Mouse (Mus musculus): ENCODE data around the gene Uhrf2. TPM values are rescaled to one million over a fixed set of nuclear protein-coding genes. Genes with fewer than 3 reads are reported as not detected.

Gene Uhrf2
- polyA plus RNA-seq, 1 experiment from 2014 or later: 78.9 TPM

DNA sequence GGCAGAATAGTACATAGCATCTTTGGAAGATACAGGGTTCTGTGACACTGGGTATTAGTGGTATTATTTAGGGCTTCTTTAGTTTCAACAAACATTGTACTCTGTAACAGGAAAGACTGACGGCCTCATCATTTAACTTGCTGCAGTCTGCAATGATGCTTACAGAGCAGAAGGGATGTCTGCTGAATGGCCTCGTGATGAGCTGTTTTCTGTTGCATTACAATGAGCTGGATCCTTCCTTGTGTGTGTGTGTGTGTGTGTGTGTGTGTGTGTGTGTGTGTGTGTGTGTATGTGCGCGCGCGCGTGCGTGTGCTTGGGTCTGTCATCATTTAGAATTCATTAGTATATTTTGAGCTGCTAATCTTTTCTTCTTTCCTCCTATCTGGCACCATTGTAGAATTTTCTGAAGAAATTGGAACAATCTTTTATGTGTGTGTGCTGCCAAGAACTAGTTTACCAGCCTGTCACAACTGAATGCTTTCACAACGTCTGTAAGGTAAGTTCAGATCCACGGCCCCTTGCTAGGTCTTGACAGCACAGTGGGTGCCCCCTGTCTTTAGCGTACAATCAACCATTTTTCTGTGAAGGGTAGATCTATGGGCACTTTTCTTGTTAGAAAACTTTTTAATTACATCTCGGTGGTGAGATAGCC is 61.5 kb downstream of the Uhrf2 start:
- DNase-seq (ENCODE audit: extremely low spot score, low spot score): no peak
- H3K36me3 ChIP-seq (replicated peaks): peaks cover 100% of the 10 kb centered on the region
- H3K27me3 ChIP-seq (ENCODE audit: poor library complexity, severe bottlenecking): no peaks in the 10 kb centered on the region
- no peak overlapping the region for H3K4me3 ChIP-seq
- H3K9me3 ChIP-seq: no peaks in the 10 kb centered on the region
- no peak overlapping the region for H3K27ac ChIP-seq
- 94% methylated on average over 12 of the region's 12 CpGs for WGBS
- peaks cover 16% of the 10 kb centered on the region for H3K4me1 ChIP-seq

DNA sequence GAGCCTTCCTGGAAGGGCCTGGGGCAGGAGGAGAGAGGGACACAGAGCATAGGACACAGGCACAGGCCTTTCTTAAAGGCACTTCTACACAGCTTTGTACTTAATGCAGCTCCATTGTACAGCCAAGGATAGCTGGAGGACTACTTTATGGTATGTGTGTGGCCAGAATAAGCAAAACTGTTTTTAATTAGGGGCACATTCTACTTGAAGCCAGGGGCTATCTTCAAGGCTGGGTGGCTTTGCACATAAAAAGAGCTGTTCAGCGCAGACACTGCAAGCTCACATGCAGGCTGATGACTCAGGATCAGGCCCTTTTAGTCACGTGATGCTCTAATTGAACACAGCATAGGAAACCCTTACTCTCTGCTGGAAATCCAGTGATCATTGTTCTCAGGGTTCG is 65.9 kb downstream of the Uhrf2 start:
- Histone ChIP-seq H3K4me3 (no peak overlapping the region), H3K36me3 (replicated peaks) (peaks cover 100% of the 10 kb centered on the region), H3K4me1 (peaks cover 21% of the 10 kb centered on the region), H3K27me3 (ENCODE audit: poor library complexity, severe bottlenecking) (no peaks in the 10 kb centered on the region), H3K27ac (0 out of 2 replicates have a peak overlapping the region, but pooled peaks have one; percentile 32), H3K9me3 (peaks cover 10% of the 10 kb centered on the region; the same call in 1 of the 2 replicates)
- no peak for DNase-seq (ENCODE audit: extremely low spot score, low spot score)
- WGBS: 51% methylated on average over 3 of the region's 3 CpGs

DNA sequence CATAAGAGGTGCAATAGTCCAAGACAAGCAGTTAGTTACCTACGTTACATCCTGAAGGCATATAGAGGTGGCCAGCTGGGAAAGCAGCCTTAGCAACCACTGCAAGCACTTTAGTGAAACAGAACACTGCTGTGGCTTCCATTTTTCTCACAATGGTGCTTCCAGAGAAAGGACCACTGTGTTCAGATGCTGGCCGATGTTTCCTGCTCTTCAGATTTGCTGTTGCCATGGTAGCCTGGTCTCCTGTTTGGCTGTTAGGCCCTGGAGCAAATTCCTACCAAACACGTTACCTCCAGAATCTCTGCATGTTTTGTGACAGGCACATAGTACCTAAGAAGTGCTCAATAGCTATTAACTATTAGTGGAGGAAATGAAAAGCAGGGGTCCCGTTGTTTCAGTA is 66.7 kb downstream of the Uhrf2 start:
- WGBS: 63% methylated on average over 4 of the region's 4 CpGs

DNA sequence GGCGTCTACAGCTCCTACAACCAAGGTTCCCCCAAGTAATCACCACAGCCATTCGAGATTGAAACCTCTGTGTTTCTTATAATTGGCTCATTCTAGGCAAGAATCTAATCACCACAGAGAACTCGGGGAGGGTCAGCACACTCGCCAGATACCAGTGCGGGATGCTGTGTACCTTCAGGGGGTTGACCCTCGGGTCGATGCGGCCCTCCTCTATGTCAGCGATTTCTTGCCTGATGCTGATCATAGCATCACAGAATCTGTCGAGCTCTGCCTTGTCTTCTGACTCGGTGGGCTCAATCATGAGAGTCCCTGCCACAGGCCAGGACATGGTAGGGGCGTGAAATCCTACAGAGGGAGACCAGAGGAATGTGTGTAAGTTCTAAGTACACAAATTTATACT is 70.3 kb downstream of the Uhrf2 start:
- H3K36me3 ChIP-seq (replicated peaks): peaks cover 91% of the 10 kb centered on the region
- H3K4me1 ChIP-seq: peaks cover 17% of the 10 kb centered on the region
- H3K27me3 ChIP-seq (ENCODE audit: poor library complexity, severe bottlenecking): no peaks in the 10 kb centered on the region
- H3K9me3 ChIP-seq: peaks cover 10% of the 10 kb centered on the region; the same call in 1 of the 2 replicates
- H3K4me3 ChIP-seq: no peak overlapping the region
- whole genome bisulfite sequencing: 93% methylated on average over 12 of the region's 12 CpGs
- H3K27ac ChIP-seq: no peak overlapping the region
- no peak for DNase-seq (ENCODE audit: extremely low spot score, low spot score)

More for the DNA sequence above, 66.7 kb downstream of the Uhrf2 start:
- H3K4me1 ChIP-seq: peaks cover 21% of the 10 kb centered on the region
- peaks cover 10% of the 10 kb centered on the region; the same call in 1 of the 2 replicates for H3K9me3 ChIP-seq
- no peak for DNase-seq (ENCODE audit: extremely low spot score, low spot score)
- H3K27ac ChIP-seq: 0 out of 2 replicates have a peak overlapping the region, but pooled peaks have one; percentile 11
- H3K36me3 ChIP-seq (replicated peaks): peaks cover 100% of the 10 kb centered on the region
- no peaks in the 10 kb centered on the region for H3K27me3 ChIP-seq (ENCODE audit: poor library complexity, severe bottlenecking)
- no peak overlapping the region for H3K4me3 ChIP-seq

GRCm38 (mm10) chr19:30102620-30103019 is 72.3 kb downstream of the Uhrf2 start:
- peaks cover 10% of the 10 kb centered on the region; the same call in 1 of the 2 replicates for H3K9me3 ChIP-seq
- DNase-seq (ENCODE audit: extremely low spot score, low spot score): no peak
- peaks cover 6% of the 10 kb centered on the region; the same call in 1 of the 2 replicates for H3K4me1 ChIP-seq
- no peak overlapping the region for H3K4me3 ChIP-seq
- peaks cover 89% of the 10 kb centered on the region for H3K36me3 ChIP-seq (replicated peaks)
- no peaks in the 10 kb centered on the region for H3K27me3 ChIP-seq (ENCODE audit: poor library complexity, severe bottlenecking)
- H3K27ac ChIP-seq: no peak overlapping the region
- WGBS: 92% methylated on average over 6 of the region's 6 CpGs

GRCm38 (mm10) chr19:30105045-30105842 is 74.9 kb downstream of the Uhrf2 start:
- Histone ChIP-seq H3K4me1 (peaks cover 9% of the 10 kb centered on the region), H3K27me3 (ENCODE audit: poor library complexity, severe bottlenecking) (no peaks in the 10 kb centered on the region), H3K27ac (no peak overlapping the region), H3K4me3 (no peak overlapping the region), H3K36me3 (replicated peaks) (peaks cover 83% of the 10 kb centered on the region), H3K9me3 (0 out of 2 replicates have a peak, but pooled peaks cover 1% of the 10 kb centered on the region)
- WGBS: 93% methylated on average over 6 of the region's 6 CpGs
- DNase-seq (ENCODE audit: extremely low spot score, low spot score): no peak

DNA sequence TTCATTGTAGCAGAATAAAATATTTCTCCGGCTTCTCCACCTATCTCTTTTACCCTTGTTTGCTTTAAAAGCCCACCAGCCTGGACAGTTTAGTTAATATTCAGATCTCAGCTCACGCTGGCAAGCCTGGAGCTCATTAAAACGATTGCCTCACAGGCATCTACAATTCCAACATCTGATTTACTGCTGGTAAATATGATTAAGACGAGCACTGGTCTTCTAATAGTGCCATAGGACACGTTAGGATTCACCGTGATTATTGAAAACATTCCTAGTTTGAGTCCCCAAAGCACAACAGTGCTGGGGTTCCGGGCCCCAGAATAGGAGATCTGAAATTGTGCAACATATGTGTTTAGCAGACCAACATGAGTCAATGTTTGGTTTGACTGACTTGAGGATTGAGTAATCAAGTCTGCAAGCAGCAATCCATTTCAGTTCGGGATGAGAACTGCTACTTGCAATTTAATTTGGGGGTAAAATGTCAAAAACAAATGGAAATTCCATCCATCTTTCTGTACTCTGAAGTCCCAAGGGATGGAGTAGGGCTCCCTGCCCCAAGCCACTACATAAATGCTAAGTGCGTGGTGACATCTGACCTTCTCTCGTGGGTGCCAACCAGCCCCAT is 77.0 kb downstream of the Uhrf2 start:
- H3K4me3 ChIP-seq: no peak overlapping the region
- H3K4me1 ChIP-seq: peaks cover 12% of the 10 kb centered on the region
- 75% methylated on average over 10 of the region's 10 CpGs for WGBS
- no peak for DNase-seq (ENCODE audit: extremely low spot score, low spot score)
- H3K36me3 ChIP-seq (replicated peaks): peaks cover 83% of the 10 kb centered on the region
- no peaks in the 10 kb centered on the region for H3K9me3 ChIP-seq
- H3K27me3 ChIP-seq (ENCODE audit: poor library complexity, severe bottlenecking): no peaks in the 10 kb centered on the region
- H3K27ac ChIP-seq: no peak overlapping the region

DNA sequence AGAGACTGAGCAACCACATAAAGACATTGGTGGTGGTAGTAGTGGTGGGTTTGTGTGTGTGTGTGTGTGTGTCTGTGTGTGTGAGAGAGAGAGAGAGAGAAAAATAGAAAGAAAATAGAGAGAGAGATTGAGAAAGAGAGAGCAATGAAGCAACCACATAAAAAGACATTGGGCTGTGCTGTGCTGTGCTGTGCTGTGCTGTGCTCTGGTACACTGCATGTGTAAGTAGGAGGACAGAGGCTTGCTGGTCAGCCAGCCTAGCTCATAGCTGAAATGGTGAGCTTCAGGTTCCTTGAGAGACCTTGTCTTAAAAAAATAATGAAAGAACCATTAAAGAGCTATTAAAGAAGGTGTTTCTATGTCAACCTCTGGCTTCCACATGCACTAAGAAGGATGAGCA is 78.3 kb downstream of the Uhrf2 start:
- Histone ChIP-seq H3K36me3 (replicated peaks) (peaks cover 85% of the 10 kb centered on the region), H3K4me3 (no peak overlapping the region), H3K9me3 (no peaks in the 10 kb centered on the region), H3K27ac (no peak overlapping the region), H3K27me3 (ENCODE audit: poor library complexity, severe bottlenecking) (no peaks in the 10 kb centered on the region), H3K4me1 (peaks cover 25% of the 10 kb centered on the region)
- no peak for DNase-seq (ENCODE audit: extremely low spot score, low spot score)

GRCm38 (mm10) chr19:30109122-30109521 is 78.8 kb downstream of the Uhrf2 start:
- H3K27ac ChIP-seq: no peak overlapping the region
- H3K36me3 ChIP-seq (replicated peaks): peaks cover 85% of the 10 kb centered on the region
- 89% methylated on average over 6 of the region's 6 CpGs for WGBS

DNA sequence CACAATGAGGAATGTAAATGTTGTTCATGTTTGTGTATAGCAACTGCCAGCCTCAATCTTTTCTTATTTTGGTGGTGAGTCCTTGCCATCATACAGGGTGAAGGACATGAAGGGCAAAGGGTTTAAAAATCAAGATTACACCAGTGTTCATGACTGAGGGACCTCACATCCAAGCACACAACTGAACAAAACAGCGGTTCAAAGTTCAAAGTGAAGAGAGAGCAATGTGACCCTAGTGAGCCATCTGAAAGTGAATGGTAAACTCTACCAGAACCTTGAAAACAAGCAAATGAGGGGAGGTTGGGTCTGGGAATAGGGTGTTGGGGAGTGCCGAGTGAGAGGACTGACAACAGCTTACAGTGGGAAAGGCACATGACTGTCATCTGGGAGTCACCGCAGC is 81.1 kb downstream of the Uhrf2 start:
- DNase-seq (ENCODE audit: extremely low spot score, low spot score): no peak
- 0 out of 2 replicates have a peak overlapping the region, but pooled peaks have one; percentile 8 for H3K27ac ChIP-seq
- no peak overlapping the region for H3K4me3 ChIP-seq
- WGBS: 96% methylated on average over 3 of the region's 3 CpGs
- peaks cover 52% of the 10 kb centered on the region for H3K4me1 ChIP-seq
- H3K36me3 ChIP-seq (replicated peaks): peaks cover 86% of the 10 kb centered on the region
- no peaks in the 10 kb centered on the region for H3K9me3 ChIP-seq
- no peaks in the 10 kb centered on the region for H3K27me3 ChIP-seq (ENCODE audit: poor library complexity, severe bottlenecking)

More at GRCm38 (mm10) chr19:30109122-30109521, 78.8 kb downstream of the Uhrf2 start:
- no peaks in the 10 kb centered on the region for H3K9me3 ChIP-seq
- no peaks in the 10 kb centered on the region for H3K27me3 ChIP-seq (ENCODE audit: poor library complexity, severe bottlenecking)
- peaks cover 30% of the 10 kb centered on the region for H3K4me1 ChIP-seq
- no peak overlapping the region for H3K4me3 ChIP-seq
- no peak for DNase-seq (ENCODE audit: extremely low spot score, low spot score)

DNA sequence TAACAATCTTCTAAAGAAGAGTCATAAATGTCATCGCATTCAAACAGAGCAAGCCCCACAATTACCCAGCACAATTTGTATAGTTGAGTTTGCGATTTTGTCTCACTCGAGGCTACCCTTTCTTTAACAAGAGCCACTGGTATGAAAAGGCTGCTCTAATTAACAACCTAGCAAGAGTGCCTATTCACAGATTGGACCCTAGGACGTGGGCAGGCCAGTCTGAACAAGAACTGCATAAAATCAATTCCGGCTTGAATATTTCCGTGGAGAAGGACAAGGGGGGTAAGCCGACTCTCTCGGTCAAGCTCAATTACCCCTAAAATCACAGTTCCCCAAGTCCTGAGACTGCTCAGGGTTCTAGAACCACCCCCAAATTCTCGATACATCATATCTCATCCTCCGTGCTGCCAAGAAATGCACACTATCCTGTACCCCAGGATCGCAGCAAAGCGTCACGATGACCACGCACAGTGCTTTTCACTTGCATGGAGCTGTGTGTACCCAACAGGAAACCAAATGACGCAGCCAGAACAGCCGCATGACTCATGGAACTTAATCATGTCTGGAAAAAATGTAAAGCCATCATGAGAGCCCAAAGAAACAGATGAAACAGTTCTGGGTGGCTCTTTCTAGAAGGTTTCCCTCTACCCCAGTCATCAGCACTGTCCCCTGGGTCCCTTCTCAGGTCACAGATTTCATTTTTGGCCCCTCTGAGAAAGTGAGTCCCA is 82.8 kb downstream of the Uhrf2 start:
- H3K9me3 ChIP-seq: no peaks in the 10 kb centered on the region
- H3K27ac ChIP-seq: peak overlapping the region; percentile 69; the same call in 1 of the 2 replicates
- no peaks in the 10 kb centered on the region for H3K27me3 ChIP-seq (ENCODE audit: poor library complexity, severe bottlenecking)
- WGBS: 80% methylated on average over 16 of the region's 16 CpGs
- DNase-seq (ENCODE audit: extremely low spot score, low spot score): no peak
- no peak overlapping the region for H3K4me3 ChIP-seq
- H3K4me1 ChIP-seq: peaks cover 61% of the 10 kb centered on the region
- H3K36me3 ChIP-seq (replicated peaks): peaks cover 93% of the 10 kb centered on the region

GRCm38 (mm10) chr19:30114919-30115441 is 84.7 kb downstream of the Uhrf2 start:
- peaks cover 94% of the 10 kb centered on the region for H3K36me3 ChIP-seq (replicated peaks)
- 55% methylated on average over 14 of the region's 14 CpGs for WGBS
- H3K9me3 ChIP-seq: no peaks in the 10 kb centered on the region
- peak overlapping the region; percentile 75 for H3K27ac ChIP-seq
- H3K4me3 ChIP-seq: no peak overlapping the region
- H3K27me3 ChIP-seq (ENCODE audit: poor library complexity, severe bottlenecking): no peaks in the 10 kb centered on the region
- peak; percentile 50 for DNase-seq (ENCODE audit: extremely low spot score, low spot score)
- peaks cover 75% of the 10 kb centered on the region for H3K4me1 ChIP-seq

Measured in forebrain, embryonic 10.5 days (tissue).